Mouse (Mus musculus) regulatory T cell (primary cell): Measurements from ENCODE around the gene Nrbf2.

Experiments used
- in situ Hi-C: fragments of 300-600 bp; cut with MboI, MseI; formaldehyde crosslinking; loops from one replicate; pipeline ENCODE4 v1.15.1; 2025; ENCODE audit warnings: high pct_unique_total_duplicates

Gene Nrbf2

DNA sequence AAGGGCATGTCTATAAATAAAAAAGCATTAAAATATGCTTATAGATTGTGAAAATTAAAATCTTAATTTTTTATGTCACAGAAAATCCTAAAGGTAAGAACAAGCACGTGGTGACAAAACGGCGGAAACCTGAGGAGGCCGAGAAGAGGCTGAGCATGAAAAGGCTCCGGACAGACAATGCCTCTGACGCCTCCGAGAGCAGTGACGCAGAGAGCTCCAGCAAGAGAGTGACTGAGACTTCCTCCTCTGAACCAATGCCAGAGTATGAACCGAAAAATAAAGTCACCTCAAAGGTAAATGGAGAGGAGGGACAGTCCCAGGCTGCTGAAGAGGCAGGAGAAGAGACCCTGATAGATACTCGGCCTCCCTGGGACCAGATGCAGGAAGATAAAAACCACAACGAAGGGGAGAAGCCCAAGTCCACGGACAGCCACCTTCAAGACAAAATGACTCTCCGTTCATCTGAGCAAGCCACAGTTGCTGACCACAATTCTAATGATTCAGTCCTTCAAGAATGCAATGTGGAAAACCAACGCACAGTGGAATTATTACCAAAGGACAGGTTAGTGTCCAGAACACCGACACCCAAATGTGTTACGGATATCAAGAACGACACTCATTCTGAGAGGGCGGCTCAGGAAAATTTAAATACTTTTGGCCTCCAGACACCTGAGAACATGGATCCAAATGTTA, 66.1 kb downstream of the Nrbf2 start:
- in situ Hi-C loops = loop anchor here (10.0 kb wide), 1 partner anchor 314 kb away; no protein-coding TSS in a partner anchor

DNA sequence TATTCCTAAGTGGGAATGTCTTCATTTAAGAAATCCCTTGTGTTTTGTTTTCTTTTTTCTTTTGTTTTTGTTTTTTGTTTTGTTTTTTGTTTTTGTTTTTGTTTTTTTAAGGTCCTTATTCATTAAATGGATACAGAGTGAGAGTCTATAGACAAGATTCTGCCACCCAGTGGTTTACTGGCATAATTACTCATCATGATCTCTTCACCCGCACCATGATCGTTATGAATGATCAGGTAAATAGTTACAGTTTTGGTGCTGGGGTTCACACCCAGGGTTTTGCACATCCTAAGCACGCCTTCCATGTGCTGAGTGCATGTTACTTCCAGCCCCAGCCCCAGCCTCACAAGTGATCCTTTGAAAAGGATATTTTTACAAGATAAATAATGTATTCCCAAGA, 68.2 kb downstream of the Nrbf2 start:
- in situ Hi-C loops = loop anchor here (10.0 kb wide), 1 partner anchor 312 kb away; no protein-coding TSS in a partner anchor
